Mouse (Mus musculus) limb, embryonic 13.5 days (tissue): Measurements from ENCODE around the gene Cdc42ep1. TPM values are rescaled to one million over a fixed set of nuclear protein-coding genes. Genes with fewer than 3 reads are reported as not detected.

Source experiments
- ATAC-seq: fragments of 200-750 bp; cut with Nextera tagmentation; 2 replicates; pipeline ENCODE4 v1.8.0; 2017; ENCODE audit warnings: low read depth, moderate number of reproducible peaks, moderate TSS enrichment; ENCODE audit not compliant: low FRiP score
- H3K27ac ChIP-seq: fragments of 300-500 bp; sonication (generic); 2 replicates; pipeline ENCODE4 v1.5.1; 2015; ENCODE audit warnings: inconsistent platforms, mild to moderate bottlenecking, moderate library complexity
- H3K27me3 ChIP-seq: fragments of 300-500 bp; sonication (generic); 2 replicates; pipeline ENCODE4 v1.6.1; 2015; ENCODE audit warnings: mild to moderate bottlenecking, inconsistent platforms
- H3K36me3 ChIP-seq: fragments of 300-500 bp; sonication (generic); 2 replicates; pipeline ENCODE4 v1.6.1; 2015; ENCODE audit warnings: inconsistent platforms, mild to moderate bottlenecking, moderate library complexity
- H3K4me1 ChIP-seq: fragments of 300-500 bp; sonication (generic); 2 replicates; pipeline ENCODE4 v1.6.1; 2015; ENCODE audit warnings: inconsistent platforms
- H3K4me2 ChIP-seq: fragments of 300-500 bp; sonication (generic); replicated peaks from 2 replicates; pipeline ENCODE4 v1.6.1; 2015; ENCODE audit warnings: inconsistent platforms, mild to moderate bottlenecking, moderate library complexity
- H3K4me3 ChIP-seq: fragments of 300-500 bp; sonication (generic); 2 replicates; pipeline ENCODE4 v1.5.1; 2015; ENCODE audit warnings: moderate library complexity, mild to moderate bottlenecking, inconsistent platforms
- H3K9ac ChIP-seq: fragments of 300-500 bp; sonication (generic); 2 replicates; pipeline ENCODE4 v1.6.1; 2015; ENCODE audit warnings: mild to moderate bottlenecking, inconsistent platforms
- H3K9me3 ChIP-seq: fragments of 300-500 bp; sonication (generic); 2 replicates; pipeline ENCODE4 v1.6.1; 2016; ENCODE audit warnings: inconsistent platforms
- WGBS: fragments of 180-500 bp; shearing (Covaris S2); methylation state at CpG from one replicate; pipeline ENCODE4 v1.1.7; 2015; 5-methylcytosine and 5-hydroxymethylcytosine counted together
- microRNA-seq: library from miRNA; unstranded; fragments of <30 nt; microRNA quantifications from one replicate; pipeline ENCODE4, GENCODE M21; 2016
- polyA plus RNA-seq: library from polyadenylated mRNA; unstranded; fragments of >200 nt; fragmentation: Nextera tagmentation; extraction: Ambion mirVana; gene quantifications from 2 replicates; pipeline ENCODE4 v1.2.1, GENCODE M21; 2015

The Cdc42ep1 gene
- polyA plus RNA-seq, 1 experiment from 2014 or later, result 19.1 TPM

- peaks cover 48% of the 10 kb centered on the region for H3K4me1 ChIP-seq
- H3K36me3 ChIP-seq, result peaks cover 48% of the 10 kb centered on the region
- no peak overlapping the region for H3K4me3 ChIP-seq
- no peaks in the 10 kb centered on the region for H3K27me3 ChIP-seq
- H3K9me3 ChIP-seq, result no peaks in the 10 kb centered on the region
- no peak overlapping the region for H3K4me2 ChIP-seq
- 73% methylated on average over 2 of the region's 2 CpGs for WGBS
- H3K9ac ChIP-seq, result peak overlapping the region; percentile 39; the same call in 1 of the 2 replicates
- no peak for ATAC-seq
- no peak overlapping the region for H3K27ac ChIP-seq
These were observed 53.3 kb downstream of the Cdc42ep1 start for GRCm38 (mm10) chr15:78895741-78896140.

DNA sequence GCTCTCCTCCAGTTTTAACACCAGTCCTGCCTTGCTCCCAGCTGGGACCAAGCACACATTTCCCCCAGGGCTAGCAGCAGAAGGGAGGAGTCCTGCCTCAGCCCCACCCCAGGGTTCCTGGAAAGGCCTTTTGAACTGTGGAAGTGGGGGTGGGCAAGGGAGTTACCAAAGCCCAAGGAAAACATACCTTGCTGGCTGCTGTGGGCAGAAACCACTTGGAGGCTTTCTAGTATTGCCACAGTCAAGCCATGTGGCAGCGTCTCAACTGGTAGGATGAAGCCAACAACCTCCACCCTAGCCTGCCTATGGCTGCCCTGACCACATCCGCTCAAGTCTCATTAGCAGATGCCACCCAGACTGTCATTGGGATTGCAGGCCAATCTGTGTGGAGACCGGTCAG, 53.7 kb downstream of the Cdc42ep1 start:
- Histone ChIP-seq H3K27me3 (no peaks in the 10 kb centered on the region), H3K9me3 (no peaks in the 10 kb centered on the region), H3K4me2 (no peak overlapping the region), H3K27ac (no peak overlapping the region), H3K4me3 (no peak overlapping the region), H3K4me1 (peaks cover 52% of the 10 kb centered on the region), H3K36me3 (peaks cover 44% of the 10 kb centered on the region), H3K9ac (peak overlapping the region; percentile 39; the same call in 1 of the 2 replicates)
- 72% methylated on average over 3 of the region's 3 CpGs for WGBS
- ATAC-seq, result no peak

DNA sequence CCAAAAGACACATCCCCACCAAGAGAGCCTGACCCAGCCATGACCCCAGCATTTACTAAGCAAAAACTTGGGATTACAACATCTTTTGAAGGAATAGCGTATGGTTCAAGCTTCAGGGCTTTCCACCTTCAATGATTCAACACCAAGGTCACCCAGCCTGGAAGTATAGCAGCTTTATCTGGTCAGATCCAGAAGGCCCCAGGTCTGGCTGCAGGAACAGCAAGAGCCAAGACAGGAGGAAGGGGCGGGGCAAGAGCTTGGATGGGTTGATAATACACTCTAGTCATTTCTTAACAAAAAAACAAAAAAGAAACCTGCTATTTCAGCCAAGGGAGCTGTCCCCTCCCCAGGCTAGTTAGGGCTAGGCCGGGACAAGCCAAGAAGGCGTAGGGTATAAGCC, 55.1 kb downstream of the Cdc42ep1 start:
- no peaks in the 10 kb centered on the region for H3K9me3 ChIP-seq
- no peak overlapping the region for H3K27ac ChIP-seq
- H3K9ac ChIP-seq, result no peak overlapping the region
- peaks cover 35% of the 10 kb centered on the region for H3K36me3 ChIP-seq
- peaks cover 59% of the 10 kb centered on the region for H3K4me1 ChIP-seq
- no peak overlapping the region for H3K4me3 ChIP-seq
- H3K27me3 ChIP-seq, result no peaks in the 10 kb centered on the region
- no peak for ATAC-seq
- H3K4me2 ChIP-seq, result no peak overlapping the region
- WGBS, result 91% methylated on average over 4 of the region's 4 CpGs

- Histone ChIP-seq H3K9ac (peak overlapping the region; percentile 85; the same call in 1 of the 2 replicates), H3K4me2 (peak overlapping the region; percentile 92), H3K4me1 (peaks cover 58% of the 10 kb centered on the region), H3K36me3 (peaks cover 33% of the 10 kb centered on the region), H3K4me3 (peak overlapping the region; percentile 83), H3K27ac (peak overlapping the region; percentile 1; the same call in 1 of the 2 replicates), H3K27me3 (no peaks in the 10 kb centered on the region), H3K9me3 (no peaks in the 10 kb centered on the region)
- WGBS, result 46% methylated on average over 6 of the region's 6 CpGs
- no peak for ATAC-seq
These were observed 56.1 kb downstream of the Cdc42ep1 start for GRCm38 (mm10) chr15:78898507-78899001.

DNA sequence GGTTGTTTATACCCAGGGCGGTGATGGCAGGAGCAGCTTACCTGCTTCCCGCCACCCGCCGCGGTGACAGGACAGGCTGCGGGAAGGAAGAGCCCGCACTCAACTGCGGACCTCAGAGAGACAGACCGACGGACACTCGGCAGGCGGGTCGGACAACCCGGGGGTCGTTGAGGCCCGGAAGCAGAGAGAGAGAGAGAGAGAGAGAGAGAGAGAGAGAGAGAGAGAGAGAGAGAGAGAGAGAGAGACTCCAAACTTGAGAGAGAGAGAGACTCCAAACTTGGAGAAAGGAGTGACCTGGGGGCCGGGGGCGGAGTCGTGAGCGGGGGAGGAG, 57.0 kb downstream of the Cdc42ep1 start, which contains the start of gene Gm49510:
Gm49510 (plus strand) TSS at position 259 of the 331 bp plus-strand sequence.
- H3K9ac ChIP-seq, result peak within 1 kb of the TSS; percentile 85
- WGBS, result under 1% methylated on average over 20 of the region's 20 CpGs
- H3K4me3 ChIP-seq, result peak within 1 kb of the TSS; percentile 83
- H3K9me3 ChIP-seq, result no peaks in the 10 kb centered on the region
- peaks cover 35% of the 10 kb centered on the region for H3K36me3 ChIP-seq
- H3K27me3 ChIP-seq, result no peaks in the 10 kb centered on the region
- no peak for ATAC-seq
- H3K27ac ChIP-seq, result peak within 1 kb of the TSS; percentile 82
- H3K4me2 ChIP-seq, result peak within 1 kb of the TSS; percentile 92
- H3K4me1 ChIP-seq, result peaks cover 50% of the 10 kb centered on the region

- Histone ChIP-seq H3K9ac (peak within 1 kb of the TSS; percentile 85), H3K36me3 (peaks cover 36% of the 10 kb centered on the region), H3K9me3 (no peaks in the 10 kb centered on the region), H3K4me1 (peaks cover 45% of the 10 kb centered on the region), H3K4me2 (peak within 1 kb of the TSS; percentile 92), H3K27me3 (no peaks in the 10 kb centered on the region), H3K27ac (peak within 1 kb of the TSS; percentile 82), H3K4me3 (peak within 1 kb of the TSS; percentile 83)
- WGBS, result under 1% methylated on average over 46 of the region's 47 CpGs
- peak; percentile 58; the same call in 1 of the 2 replicates for ATAC-seq
These were observed 57.5 kb downstream of the Cdc42ep1 start, which contains the start of gene Sh3bp1 for GRCm38 (mm10) chr15:78899740-78900584. Sh3bp1 (plus strand) TSS chr15:78899768.

Small RNA genes lying within 50 kb of the gene (microRNA-seq; reads per million reads assigned to microRNA genes)
- not detected for gene Mir6955

Other genes with a start within 250 kb of the Cdc42ep1 start
- 8.0 and 8.7 TPM in 2 replicates for gene Cyth4, start 245.6 kb upstream of the Cdc42ep1 start, polyA plus RNA-seq
- 0.05 and 0.11 TPM in 2 replicates for gene Elfn2, start 123.9 kb upstream of the Cdc42ep1 start, polyA plus RNA-seq
- 14.1 and 15.0 TPM in 2 replicates for gene Mfng, start 69.1 kb upstream of the Cdc42ep1 start, polyA plus RNA-seq
- 3.0 TPM in 2 replicates for gene Card10, start 39.6 kb upstream of the Cdc42ep1 start, polyA plus RNA-seq
- gene Lgals2, start 12.9 kb downstream of the Cdc42ep1 start, polyA plus RNA-seq, result 0.47 and 0.53 TPM in 2 replicates
- gene Gga1, start 34.6 kb downstream of the Cdc42ep1 start, polyA plus RNA-seq, result 42.0 and 46.5 TPM in 2 replicates
- gene Gm49510, start 57.0 kb downstream of the Cdc42ep1 start, polyA plus RNA-seq, result 0.34 and 0.71 TPM in 2 replicates
- 43.7 and 51.3 TPM in 2 replicates for gene Sh3bp1, start 57.1 kb downstream of the Cdc42ep1 start, polyA plus RNA-seq
- 19.1 and 20.3 TPM in 2 replicates for gene Pdxp, start 71.3 kb downstream of the Cdc42ep1 start, polyA plus RNA-seq
- gene Lgals1, start 84.1 kb downstream of the Cdc42ep1 start, polyA plus RNA-seq, result 1,866 and 1,947 TPM in 2 replicates
- gene Nol12, start 92.3 kb downstream of the Cdc42ep1 start, polyA plus RNA-seq, result 55.7 and 60.0 TPM in 2 replicates
- 42.0 and 50.2 TPM in 2 replicates for gene Triobp, start 105.1 kb downstream of the Cdc42ep1 start, polyA plus RNA-seq
- 558 and 589 TPM in 2 replicates for gene H1f0, start 185.8 kb downstream of the Cdc42ep1 start, polyA plus RNA-seq
- gene Galr3, start 199.3 kb downstream of the Cdc42ep1 start, polyA plus RNA-seq, result not detected in 2 replicates
- gene Ankrd54, start 220.3 kb downstream of the Cdc42ep1 start, polyA plus RNA-seq, result 51.9 and 52.8 TPM in 2 replicates
- gene Eif3l, start 232.6 kb downstream of the Cdc42ep1 start, polyA plus RNA-seq, result 221 and 229 TPM in 2 replicates